Mouse (Mus musculus): ENCODE results near the gene Rhox3c. TPM values are rescaled to one million over a fixed set of nuclear protein-coding genes. Genes with fewer than 3 reads are reported as not detected.

Rhox3c gene
- not detected for polyA plus RNA-seq (2014; fragmentation: Illumina TruSeq; extraction: RNeasy Lipid Tissue Mini Kit (QIAGEN cat#74804); ENCODE audit: low read depth, low replicate concordance)

GRCm38 (mm10) chrX:37458285-37458684 lies at the start of gene Rhox3c:
Gene Rhox3c (plus strand): TSS chrX:37458585.

GRCm38 (mm10) chrX:37411767-37412166 lies 46.6 kb upstream of the Rhox3c start, which contains the start of gene Rhox2b:
Gene Rhox2b (plus strand): TSS chrX:37412067.

GRCm38 (mm10) chrX:37432194-37432593 lies 26.2 kb upstream of the Rhox3c start, which contains the start of gene Rhox4b:
Gene Rhox4b (plus strand): TSS chrX:37432494.

GRCm38 (mm10) chrX:37453380-37453779 lies 5.0 kb upstream of the Rhox3c start, which contains the start of gene Rhox2c:
Gene Rhox2c (plus strand): TSS chrX:37453680.

GRCm38 (mm10) chrX:37480037-37480436 lies 21.7 kb downstream of the Rhox3c start, which contains the start of gene Rhox4c:
Gene Rhox4c (plus strand): TSS chrX:37480337.

GRCm38 (mm10) chrX:37514059-37514458 lies 55.7 kb downstream of the Rhox3c start, which contains the start of gene Rhox4d:
Gene Rhox4d (plus strand): TSS chrX:37514359.

Other genes starting within 250 kb of the Rhox3c start
- gene Gm9, start 247.5 kb upstream of the Rhox3c start, polyA plus RNA-seq (2014; fragmentation: Illumina TruSeq; extraction: RNeasy Lipid Tissue Mini Kit (QIAGEN cat#74804); ENCODE audit: low read depth, low replicate concordance): not detected
- gene Rhox1, start 236.3 kb upstream of the Rhox3c start, polyA plus RNA-seq (2014; fragmentation: Illumina TruSeq; extraction: RNeasy Lipid Tissue Mini Kit (QIAGEN cat#74804); ENCODE audit: low read depth, low replicate concordance): not detected
- not detected for gene Rhox2a, start 213.6 kb upstream of the Rhox3c start, polyA plus RNA-seq (2014; fragmentation: Illumina TruSeq; extraction: RNeasy Lipid Tissue Mini Kit (QIAGEN cat#74804); ENCODE audit: low read depth, low replicate concordance)
- not detected for gene Rhox3a, start 208.7 kb upstream of the Rhox3c start, polyA plus RNA-seq (2014; fragmentation: Illumina TruSeq; extraction: RNeasy Lipid Tissue Mini Kit (QIAGEN cat#74804); ENCODE audit: low read depth, low replicate concordance)
- not detected for gene Rhox4a, start 193.2 kb upstream of the Rhox3c start, polyA plus RNA-seq (2014; fragmentation: Illumina TruSeq; extraction: RNeasy Lipid Tissue Mini Kit (QIAGEN cat#74804); ENCODE audit: low read depth, low replicate concordance)
- not detected for gene Rhox3a2, start 78.6 kb upstream of the Rhox3c start, polyA plus RNA-seq (2014; fragmentation: Illumina TruSeq; extraction: RNeasy Lipid Tissue Mini Kit (QIAGEN cat#74804); ENCODE audit: low read depth, low replicate concordance)
- not detected for gene Rhox4a2, start 67.7 kb upstream of the Rhox3c start, polyA plus RNA-seq (2014; fragmentation: Illumina TruSeq; extraction: RNeasy Lipid Tissue Mini Kit (QIAGEN cat#74804); ENCODE audit: low read depth, low replicate concordance)
- gene Rhox2b, start 46.5 kb upstream of the Rhox3c start, polyA plus RNA-seq (2014; fragmentation: Illumina TruSeq; extraction: RNeasy Lipid Tissue Mini Kit (QIAGEN cat#74804); ENCODE audit: low read depth, low replicate concordance): not detected
- not detected for gene Rhox4b, start 26.1 kb upstream of the Rhox3c start, polyA plus RNA-seq (2014; fragmentation: Illumina TruSeq; extraction: RNeasy Lipid Tissue Mini Kit (QIAGEN cat#74804); ENCODE audit: low read depth, low replicate concordance)
- not detected for gene Rhox2c, start 4.9 kb upstream of the Rhox3c start, polyA plus RNA-seq (2014; fragmentation: Illumina TruSeq; extraction: RNeasy Lipid Tissue Mini Kit (QIAGEN cat#74804); ENCODE audit: low read depth, low replicate concordance)
- not detected for gene Rhox4c, start 21.8 kb downstream of the Rhox3c start, polyA plus RNA-seq (2014; fragmentation: Illumina TruSeq; extraction: RNeasy Lipid Tissue Mini Kit (QIAGEN cat#74804); ENCODE audit: low read depth, low replicate concordance)
- gene Rhox2d, start 34.8 kb downstream of the Rhox3c start, polyA plus RNA-seq (2014; fragmentation: Illumina TruSeq; extraction: RNeasy Lipid Tissue Mini Kit (QIAGEN cat#74804); ENCODE audit: low read depth, low replicate concordance): not detected
- not detected for gene Rhox4d, start 55.8 kb downstream of the Rhox3c start, polyA plus RNA-seq (2014; fragmentation: Illumina TruSeq; extraction: RNeasy Lipid Tissue Mini Kit (QIAGEN cat#74804); ENCODE audit: low read depth, low replicate concordance)
- gene Rhox2e, start 71.9 kb downstream of the Rhox3c start, polyA plus RNA-seq (2014; fragmentation: Illumina TruSeq; extraction: RNeasy Lipid Tissue Mini Kit (QIAGEN cat#74804); ENCODE audit: low read depth, low replicate concordance): not detected
- not detected for gene Rhox3e, start 83.4 kb downstream of the Rhox3c start, polyA plus RNA-seq (2014; fragmentation: Illumina TruSeq; extraction: RNeasy Lipid Tissue Mini Kit (QIAGEN cat#74804); ENCODE audit: low read depth, low replicate concordance)
- not detected for gene Rhox4e, start 98.8 kb downstream of the Rhox3c start, polyA plus RNA-seq (2014; fragmentation: Illumina TruSeq; extraction: RNeasy Lipid Tissue Mini Kit (QIAGEN cat#74804); ENCODE audit: low read depth, low replicate concordance)
- gene Rhox2f, start 112.8 kb downstream of the Rhox3c start, polyA plus RNA-seq (2014; fragmentation: Illumina TruSeq; extraction: RNeasy Lipid Tissue Mini Kit (QIAGEN cat#74804); ENCODE audit: low read depth, low replicate concordance): not detected
- gene Rhox3f, start 122.4 kb downstream of the Rhox3c start, polyA plus RNA-seq (2014; fragmentation: Illumina TruSeq; extraction: RNeasy Lipid Tissue Mini Kit (QIAGEN cat#74804); ENCODE audit: low read depth, low replicate concordance): not detected
- gene Rhox4f, start 149.1 kb downstream of the Rhox3c start, polyA plus RNA-seq (2014; fragmentation: Illumina TruSeq; extraction: RNeasy Lipid Tissue Mini Kit (QIAGEN cat#74804); ENCODE audit: low read depth, low replicate concordance): not detected
- not detected for gene Rhox3g, start 170.0 kb downstream of the Rhox3c start, polyA plus RNA-seq (2014; fragmentation: Illumina TruSeq; extraction: RNeasy Lipid Tissue Mini Kit (QIAGEN cat#74804); ENCODE audit: low read depth, low replicate concordance)
- not detected for gene Rhox2g, start 184.9 kb downstream of the Rhox3c start, polyA plus RNA-seq (2014; fragmentation: Illumina TruSeq; extraction: RNeasy Lipid Tissue Mini Kit (QIAGEN cat#74804); ENCODE audit: low read depth, low replicate concordance)
- gene Rhox4g, start 192.7 kb downstream of the Rhox3c start, polyA plus RNA-seq (2014; fragmentation: Illumina TruSeq; extraction: RNeasy Lipid Tissue Mini Kit (QIAGEN cat#74804); ENCODE audit: low read depth, low replicate concordance): not detected
- not detected for gene Rhox3h, start 210.2 kb downstream of the Rhox3c start, polyA plus RNA-seq (2014; fragmentation: Illumina TruSeq; extraction: RNeasy Lipid Tissue Mini Kit (QIAGEN cat#74804); ENCODE audit: low read depth, low replicate concordance)
- not detected for gene Rhox2h, start 214.7 kb downstream of the Rhox3c start, polyA plus RNA-seq (2014; fragmentation: Illumina TruSeq; extraction: RNeasy Lipid Tissue Mini Kit (QIAGEN cat#74804); ENCODE audit: low read depth, low replicate concordance)